Mouse (Mus musculus): ENCODE results near the gene Ticrr. TPM values are rescaled to one million over a fixed set of nuclear protein-coding genes. Genes with fewer than 3 reads are reported as not detected.

Gene Ticrr
- 1.4 and 3.2 TPM in 2 replicates for polyA plus RNA-seq (2015; fragmentation: Nextera tagmentation; extraction: Ambion mirVana)

- no peaks in the 10 kb centered on the region; the same call in 1 of the 2 replicates for H3K27me3 ChIP-seq (replicated peaks)
- no peak within 1 kb of the TSS for H3K27ac ChIP-seq (replicated peaks)
- H3K36me3 ChIP-seq: no peaks in the 10 kb centered on the region
- peak within 1 kb of the TSS; percentile 87 for H3K4me3 ChIP-seq (replicated peaks)
- peak; percentile 100 for ATAC-seq (ENCODE audit: low FRiP score)
- H3K9me3 ChIP-seq (replicated peaks): no peaks in the 10 kb centered on the region
- WGBS: under 1% methylated on average over 39 of the region's 39 CpGs
- peak within 1 kb of the TSS; percentile 100 for H3K4me2 ChIP-seq
- peak within 1 kb of the TSS; percentile 42 for H3K9ac ChIP-seq (replicated peaks)
- H3K4me1 ChIP-seq: peaks cover 15% of the 10 kb centered on the region
Measured at GRCm38 (mm10) chr7:79659578-79660290, at the start of gene Ticrr. Gene Ticrr, plus strand, starts transcription at chr7:79660196.

- Histone ChIP-seq H3K4me2 (no peak overlapping the region), H3K9ac (replicated peaks) (no peak overlapping the region), H3K27ac (replicated peaks) (no peak overlapping the region), H3K9me3 (replicated peaks) (no peaks in the 10 kb centered on the region), H3K4me3 (replicated peaks) (no peak overlapping the region), H3K36me3 (no peaks in the 10 kb centered on the region), H3K4me1 (peaks cover 28% of the 10 kb centered on the region), H3K27me3 (replicated peaks) (peaks cover 28% of the 10 kb centered on the region)
- no peak for ATAC-seq (ENCODE audit: low FRiP score)
- WGBS: 76% methylated on average over 9 of the region's 9 CpGs
Measured at GRCm38 (mm10) chr7:79611901-79612300, 48.1 kb upstream of the Ticrr start.

DNA sequence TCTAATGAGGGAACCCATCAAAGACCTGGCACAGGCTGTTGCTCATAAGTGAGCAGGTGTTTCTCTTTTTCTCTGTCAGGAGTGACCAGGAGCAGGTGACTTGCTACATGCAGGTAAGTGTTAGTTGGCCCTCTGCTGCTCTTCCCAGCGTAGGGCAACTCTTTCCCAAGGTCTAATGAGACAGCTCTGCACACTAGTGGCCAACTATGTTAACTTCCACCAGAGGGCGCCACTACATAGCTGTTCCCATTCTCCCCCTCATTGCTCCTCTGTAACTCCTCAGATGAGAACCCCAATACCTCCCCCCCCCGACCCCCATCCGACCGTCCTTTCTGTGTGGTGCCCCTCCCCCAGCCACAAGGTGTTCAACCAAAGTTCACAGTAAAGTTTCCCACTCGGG is 47.2 kb upstream of the Ticrr start:
- no peaks in the 10 kb centered on the region for H3K36me3 ChIP-seq
- H3K9ac ChIP-seq (replicated peaks): no peak overlapping the region
- no peak overlapping the region for H3K27ac ChIP-seq (replicated peaks)
- no peaks in the 10 kb centered on the region for H3K9me3 ChIP-seq (replicated peaks)
- H3K4me1 ChIP-seq: peaks cover 24% of the 10 kb centered on the region
- no peak overlapping the region for H3K4me2 ChIP-seq
- H3K27me3 ChIP-seq (replicated peaks): peaks cover 37% of the 10 kb centered on the region
- no peak overlapping the region for H3K4me3 ChIP-seq (replicated peaks)
- 13% methylated on average over 6 of the region's 6 CpGs for WGBS
- no peak for ATAC-seq (ENCODE audit: low FRiP score)

DNA sequence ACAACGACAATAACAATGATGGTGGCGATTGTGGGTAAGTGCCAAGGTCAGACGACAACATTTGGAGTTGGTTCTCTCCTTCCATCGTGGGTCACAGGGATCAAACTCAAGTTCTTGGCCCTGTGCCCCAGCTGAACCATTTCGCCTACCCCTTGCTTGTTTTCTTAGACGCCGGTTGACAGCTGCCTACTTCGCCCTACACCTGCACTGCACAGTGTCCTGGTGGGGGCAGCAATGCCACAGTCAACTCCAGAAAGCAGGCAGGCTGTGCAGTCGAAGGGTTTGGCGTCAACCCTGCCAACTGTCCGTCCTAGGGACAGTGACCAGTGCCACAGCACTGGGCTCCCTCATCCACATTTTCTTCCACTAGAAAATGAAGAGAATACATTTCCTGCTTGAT is 46.7 kb upstream of the Ticrr start:
- Histone ChIP-seq H3K4me3 (replicated peaks) (no peak overlapping the region), H3K27me3 (replicated peaks) (peaks cover 42% of the 10 kb centered on the region), H3K9ac (replicated peaks) (no peak overlapping the region), H3K4me1 (peaks cover 24% of the 10 kb centered on the region), H3K36me3 (no peaks in the 10 kb centered on the region), H3K27ac (replicated peaks) (no peak overlapping the region), H3K4me2 (no peak overlapping the region), H3K9me3 (replicated peaks) (no peaks in the 10 kb centered on the region)
- no peak for ATAC-seq (ENCODE audit: low FRiP score)
- 56% methylated on average over 11 of the region's 11 CpGs for WGBS

DNA sequence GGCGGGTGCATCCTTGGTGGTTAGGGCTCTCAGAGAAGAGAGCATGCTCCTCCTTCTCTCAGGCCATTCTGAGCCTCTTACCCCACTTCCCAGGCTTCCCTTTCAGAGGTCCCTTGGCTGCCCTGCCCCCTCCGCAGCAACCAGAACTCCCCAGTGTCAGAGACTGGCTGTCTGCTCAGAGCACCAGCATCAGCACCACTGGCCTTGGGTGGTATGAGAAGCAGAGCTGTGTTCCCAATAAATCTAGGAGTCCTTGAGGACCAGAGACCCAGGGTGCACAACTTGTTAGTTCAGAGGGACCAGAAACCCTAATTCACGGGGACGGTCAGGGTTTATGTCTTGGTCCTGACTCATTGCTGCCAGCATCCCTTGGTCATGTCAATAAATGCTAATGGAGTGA is 45.0 kb upstream of the Ticrr start:
- Histone ChIP-seq H3K27ac (replicated peaks) (no peak overlapping the region), H3K4me1 (peaks cover 15% of the 10 kb centered on the region), H3K27me3 (replicated peaks) (peaks cover 47% of the 10 kb centered on the region), H3K9ac (replicated peaks) (no peak overlapping the region), H3K4me3 (replicated peaks) (no peak overlapping the region), H3K9me3 (replicated peaks) (no peaks in the 10 kb centered on the region), H3K36me3 (no peaks in the 10 kb centered on the region), H3K4me2 (no peak overlapping the region)
- no peak for ATAC-seq (ENCODE audit: low FRiP score)
- WGBS: 64% methylated on average over 4 of the region's 4 CpGs

- H3K4me2 ChIP-seq: no peak overlapping the region
- peaks cover 15% of the 10 kb centered on the region for H3K4me1 ChIP-seq
- peaks cover 47% of the 10 kb centered on the region for H3K27me3 ChIP-seq (replicated peaks)
- 63% methylated on average over 1 of the region's 1 CpGs for WGBS
- H3K9me3 ChIP-seq (replicated peaks): no peaks in the 10 kb centered on the region
- H3K9ac ChIP-seq (replicated peaks): no peak overlapping the region
- no peak for ATAC-seq (ENCODE audit: low FRiP score)
- no peak overlapping the region for H3K4me3 ChIP-seq (replicated peaks)
- H3K27ac ChIP-seq (replicated peaks): no peak overlapping the region
- H3K36me3 ChIP-seq: no peaks in the 10 kb centered on the region
Measured at GRCm38 (mm10) chr7:79615941-79616340, 44.1 kb upstream of the Ticrr start.

DNA sequence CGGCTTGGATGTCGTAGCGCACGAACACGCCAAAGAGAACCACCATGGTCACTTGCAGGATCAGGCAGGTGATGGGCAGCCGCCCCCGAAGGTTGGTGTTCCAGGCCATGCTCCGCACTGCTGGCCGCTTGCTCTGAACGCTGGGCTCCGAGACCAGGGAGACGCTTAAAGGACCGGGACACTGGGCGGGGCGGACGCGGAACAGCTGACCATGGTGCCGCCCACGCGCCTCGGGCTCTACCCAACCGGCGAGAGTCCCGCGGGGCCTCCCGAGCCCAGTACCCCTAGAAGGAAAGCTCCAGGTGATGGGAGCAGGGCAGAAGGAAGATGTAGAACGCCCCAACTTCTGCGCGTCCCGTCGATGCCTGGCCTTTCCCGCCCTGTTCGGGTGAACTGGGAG is 42.6 kb upstream of the Ticrr start, which contains the start of gene Rhcg:
Gene Rhcg, minus strand, starts transcription at position 240 of the 400 bp plus-strand sequence.
- Histone ChIP-seq H3K4me2 (peak within 1 kb of the TSS; percentile 50), H3K4me1 (peaks cover 5% of the 10 kb centered on the region), H3K9me3 (replicated peaks) (no peaks in the 10 kb centered on the region), H3K27me3 (replicated peaks) (peaks cover 47% of the 10 kb centered on the region), H3K9ac (replicated peaks) (no peak within 1 kb of the TSS), H3K36me3 (no peaks in the 10 kb centered on the region), H3K4me3 (replicated peaks) (peak within 1 kb of the TSS; percentile 28), H3K27ac (replicated peaks) (no peak within 1 kb of the TSS)
- ATAC-seq (ENCODE audit: low FRiP score): no peak
- 7% methylated on average over 33 of the region's 33 CpGs for WGBS

- no peaks in the 10 kb centered on the region for H3K9me3 ChIP-seq (replicated peaks)
- H3K4me3 ChIP-seq (replicated peaks): no peak overlapping the region
- peaks cover 41% of the 10 kb centered on the region for H3K27me3 ChIP-seq (replicated peaks)
- H3K4me2 ChIP-seq: no peak overlapping the region
- ATAC-seq (ENCODE audit: low FRiP score): no peak
- H3K9ac ChIP-seq (replicated peaks): no peak overlapping the region
- H3K4me1 ChIP-seq: peaks cover 5% of the 10 kb centered on the region
- H3K36me3 ChIP-seq: no peaks in the 10 kb centered on the region
- 74% methylated on average over 4 of the region's 4 CpGs for WGBS
- no peak overlapping the region for H3K27ac ChIP-seq (replicated peaks)
Measured at GRCm38 (mm10) chr7:79619493-79619892, 40.5 kb upstream of the Ticrr start.

GRCm38 (mm10) chr7:79623086-79623485 is 36.9 kb upstream of the Ticrr start:
- H3K36me3 ChIP-seq: no peaks in the 10 kb centered on the region
- peaks cover 7% of the 10 kb centered on the region for H3K27me3 ChIP-seq (replicated peaks)
- H3K4me1 ChIP-seq: no peaks in the 10 kb centered on the region
- no peaks in the 10 kb centered on the region for H3K9me3 ChIP-seq (replicated peaks)
- ATAC-seq (ENCODE audit: low FRiP score): no peak
- H3K4me3 ChIP-seq (replicated peaks): no peak overlapping the region
- no peak overlapping the region for H3K9ac ChIP-seq (replicated peaks)
- WGBS: 54% methylated on average over 8 of the region's 8 CpGs
- no peak overlapping the region for H3K4me2 ChIP-seq
- no peak overlapping the region for H3K27ac ChIP-seq (replicated peaks)

DNA sequence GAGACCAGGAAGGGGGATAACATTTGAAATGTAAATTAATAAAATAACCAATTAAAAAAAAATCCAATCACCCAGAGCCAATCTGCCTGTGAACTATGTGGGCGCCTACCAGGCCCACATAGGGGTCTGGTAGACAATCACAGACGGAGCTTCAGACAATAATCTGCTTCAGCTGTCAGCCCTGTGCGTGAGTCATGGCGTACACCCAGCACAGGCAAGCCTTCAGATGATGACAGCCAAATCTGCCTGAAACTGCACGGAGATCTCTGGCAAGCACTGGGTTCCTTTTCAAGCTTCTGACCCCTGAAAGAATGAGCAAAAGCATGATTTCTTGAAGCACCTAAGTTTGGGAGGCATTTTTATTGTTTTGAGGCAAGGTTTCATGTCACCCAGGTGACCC is 33.8 kb upstream of the Ticrr start:
- H3K9ac ChIP-seq (replicated peaks): no peak overlapping the region
- ATAC-seq (ENCODE audit: low FRiP score): no peak
- H3K36me3 ChIP-seq: no peaks in the 10 kb centered on the region
- no peaks in the 10 kb centered on the region for H3K4me1 ChIP-seq
- no peak overlapping the region for H3K27ac ChIP-seq (replicated peaks)
- H3K27me3 ChIP-seq (replicated peaks): no peaks in the 10 kb centered on the region
- H3K4me2 ChIP-seq: no peak overlapping the region
- H3K9me3 ChIP-seq (replicated peaks): no peaks in the 10 kb centered on the region
- H3K4me3 ChIP-seq (replicated peaks): no peak overlapping the region
- 88% methylated on average over 5 of the region's 5 CpGs for WGBS

GRCm38 (mm10) chr7:79628271-79628913 is 31.6 kb upstream of the Ticrr start:
- Histone ChIP-seq H3K4me1 (no peaks in the 10 kb centered on the region), H3K4me3 (replicated peaks) (no peak overlapping the region), H3K27ac (replicated peaks) (no peak overlapping the region), H3K9me3 (replicated peaks) (no peaks in the 10 kb centered on the region), H3K9ac (replicated peaks) (no peak overlapping the region), H3K27me3 (replicated peaks) (no peaks in the 10 kb centered on the region; the same call in 1 of the 2 replicates), H3K4me2 (no peak overlapping the region), H3K36me3 (no peaks in the 10 kb centered on the region)
- WGBS: 66% methylated on average over 4 of the region's 4 CpGs
- no peak for ATAC-seq (ENCODE audit: low FRiP score)

DNA sequence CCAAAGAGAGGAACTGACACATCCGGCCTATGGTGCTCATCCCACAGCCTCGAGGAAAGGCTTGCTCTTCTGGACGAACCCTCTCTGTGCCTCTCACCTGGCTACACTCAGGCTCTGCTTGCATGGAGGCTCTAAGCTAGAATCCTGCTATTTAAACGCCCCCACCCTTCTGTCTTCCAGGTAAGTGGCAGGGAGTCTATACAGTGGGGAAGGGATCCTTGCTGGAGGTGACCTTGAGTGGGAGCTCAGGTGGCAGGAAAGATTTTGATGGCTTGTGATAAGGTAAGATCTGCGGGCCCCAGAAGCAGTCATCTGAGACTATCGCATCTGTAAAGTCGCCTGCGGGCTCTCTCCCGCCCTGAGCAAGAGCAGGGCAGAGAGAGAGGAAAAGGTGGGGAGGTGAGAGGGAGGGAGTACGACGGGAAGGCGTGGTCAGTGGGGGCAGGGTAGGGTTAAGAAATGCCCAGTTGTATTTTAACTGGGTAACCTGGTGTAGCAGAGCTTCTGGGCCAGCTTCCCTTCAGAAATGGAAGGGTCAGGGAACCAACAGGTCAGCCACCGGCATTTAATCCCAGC is 28.1 kb upstream of the Ticrr start:
- WGBS: 26% methylated on average over 13 of the region's 13 CpGs
- no peaks in the 10 kb centered on the region for H3K9me3 ChIP-seq (replicated peaks)
- H3K36me3 ChIP-seq: no peaks in the 10 kb centered on the region
- H3K9ac ChIP-seq (replicated peaks): no peak overlapping the region
- no peak overlapping the region for H3K27ac ChIP-seq (replicated peaks)
- no peaks in the 10 kb centered on the region for H3K4me1 ChIP-seq
- H3K4me3 ChIP-seq (replicated peaks): no peak overlapping the region
- ATAC-seq (ENCODE audit: low FRiP score): no peak
- H3K4me2 ChIP-seq: no peak overlapping the region
- H3K27me3 ChIP-seq (replicated peaks): no peaks in the 10 kb centered on the region; the same call in 1 of the 2 replicates

Measured in neural tube, embryonic 15.5 days (tissue).